Mouse (Mus musculus) neural tube, embryonic 12.5 days (tissue): ENCODE data around the gene Gadl1. TPM values are rescaled to one million over a fixed set of nuclear protein-coding genes. Genes with fewer than 3 reads are reported as not detected.

Experiments used
- ATAC-seq: fragments of 200-750 bp; cut with Nextera tagmentation; 2 replicates; pipeline ENCODE4 v1.8.0; 2017; ENCODE audit warnings: low read depth, mild to moderate bottlenecking, moderate TSS enrichment, moderate library complexity; ENCODE audit not compliant: low FRiP score
- H3K27ac ChIP-seq: fragments of 300-500 bp; sonication (generic); 2 replicates; pipeline ENCODE4 v1.5.1; 2016
- H3K27me3 ChIP-seq: fragments of 300-500 bp; sonication (generic); replicated peaks from 2 replicates; pipeline ENCODE4 v1.6.1; 2016; ENCODE audit warnings: mild to moderate bottlenecking
- H3K36me3 ChIP-seq: fragments of 300-500 bp; sonication (generic); 2 replicates; pipeline ENCODE4 v1.6.1; 2016; ENCODE audit warnings: mild to moderate bottlenecking
- H3K4me1 ChIP-seq: fragments of 300-500 bp; sonication (generic); 2 replicates; pipeline ENCODE4 v1.6.1; 2016
- H3K4me2 ChIP-seq: fragments of 300-500 bp; sonication (generic); replicated peaks from 2 replicates; pipeline ENCODE4 v1.6.1; 2016; ENCODE audit warnings: mild to moderate bottlenecking
- H3K4me3 ChIP-seq: fragments of 300-500 bp; sonication (generic); 2 replicates; pipeline ENCODE4 v1.5.1; 2016
- H3K9ac ChIP-seq: fragments of 300-500 bp; sonication (generic); 2 replicates; pipeline ENCODE4 v1.6.1; 2016; ENCODE audit warnings: mild to moderate bottlenecking
- H3K9me3 ChIP-seq: fragments of 300-500 bp; sonication (generic); 2 replicates; pipeline ENCODE4 v1.6.1; 2016; ENCODE audit warnings: mild to moderate bottlenecking
- WGBS: fragments of 180-500 bp; shearing (Covaris S2); methylation state at CpG from one replicate; pipeline ENCODE4 v1.1.7; 2016; 5-methylcytosine and 5-hydroxymethylcytosine counted together
- polyA plus RNA-seq: library from polyadenylated mRNA; unstranded; fragments of >200 nt; fragmentation: Nextera tagmentation; extraction: Ambion mirVana; gene quantifications from 2 replicates; pipeline ENCODE4 v1.2.1, GENCODE M21; 2016

The Gadl1 gene
- polyA plus RNA-seq, 1 experiment from 2014 or later: 0.23 TPM

GRCm38 (mm10) chr9:116081781-116082180, 172.5 kb downstream of the Gadl1 start:
- no peaks in the 10 kb centered on the region for H3K36me3 ChIP-seq
- no peak overlapping the region for H3K4me3 ChIP-seq
- H3K9me3 ChIP-seq: no peaks in the 10 kb centered on the region
- no peaks in the 10 kb centered on the region for H3K27me3 ChIP-seq
- H3K4me2 ChIP-seq: no peak overlapping the region
- no peak overlapping the region for H3K27ac ChIP-seq
- H3K4me1 ChIP-seq: no peaks in the 10 kb centered on the region
- WGBS: 87% methylated on average over 4 of the region's 4 CpGs
- no peak overlapping the region for H3K9ac ChIP-seq
- no peak for ATAC-seq

DNA sequence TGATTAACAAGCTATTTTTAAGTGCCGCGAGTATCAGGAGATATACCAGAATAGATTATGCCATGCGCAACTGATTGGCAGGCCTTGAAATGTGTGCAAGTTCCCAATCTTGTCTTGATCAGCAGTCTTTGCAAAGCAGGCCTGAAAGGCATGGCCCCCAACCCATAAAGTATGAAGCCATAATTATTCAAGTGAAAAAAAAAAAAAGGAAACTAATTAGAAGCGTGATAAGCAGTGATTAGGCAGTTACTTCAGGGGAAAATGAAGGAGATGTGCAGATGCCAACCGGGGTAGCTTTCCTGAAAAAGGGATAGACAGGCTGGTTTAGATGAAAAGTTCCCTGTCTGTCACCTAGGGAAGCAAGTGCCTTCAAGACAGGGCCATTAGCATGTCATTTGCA, 174.0 kb downstream of the Gadl1 start:
- Histone ChIP-seq H3K9me3 (no peaks in the 10 kb centered on the region), H3K9ac (no peak overlapping the region), H3K4me2 (no peak overlapping the region), H3K27ac (no peak overlapping the region), H3K27me3 (no peaks in the 10 kb centered on the region), H3K4me1 (no peaks in the 10 kb centered on the region), H3K36me3 (no peaks in the 10 kb centered on the region), H3K4me3 (no peak overlapping the region)
- no peak for ATAC-seq
- WGBS: 94% methylated on average over 5 of the region's 5 CpGs

- Histone ChIP-seq H3K4me1 (no peaks in the 10 kb centered on the region), H3K4me2 (no peak overlapping the region), H3K9ac (no peak overlapping the region), H3K36me3 (no peaks in the 10 kb centered on the region), H3K27me3 (no peaks in the 10 kb centered on the region), H3K9me3 (no peaks in the 10 kb centered on the region), H3K4me3 (no peak overlapping the region), H3K27ac (no peak overlapping the region)
- 90% methylated on average over 8 of the region's 8 CpGs for WGBS
- no peak for ATAC-seq
These were observed 174.6 kb downstream of the Gadl1 start for GRCm38 (mm10) chr9:116083726-116084323.

DNA sequence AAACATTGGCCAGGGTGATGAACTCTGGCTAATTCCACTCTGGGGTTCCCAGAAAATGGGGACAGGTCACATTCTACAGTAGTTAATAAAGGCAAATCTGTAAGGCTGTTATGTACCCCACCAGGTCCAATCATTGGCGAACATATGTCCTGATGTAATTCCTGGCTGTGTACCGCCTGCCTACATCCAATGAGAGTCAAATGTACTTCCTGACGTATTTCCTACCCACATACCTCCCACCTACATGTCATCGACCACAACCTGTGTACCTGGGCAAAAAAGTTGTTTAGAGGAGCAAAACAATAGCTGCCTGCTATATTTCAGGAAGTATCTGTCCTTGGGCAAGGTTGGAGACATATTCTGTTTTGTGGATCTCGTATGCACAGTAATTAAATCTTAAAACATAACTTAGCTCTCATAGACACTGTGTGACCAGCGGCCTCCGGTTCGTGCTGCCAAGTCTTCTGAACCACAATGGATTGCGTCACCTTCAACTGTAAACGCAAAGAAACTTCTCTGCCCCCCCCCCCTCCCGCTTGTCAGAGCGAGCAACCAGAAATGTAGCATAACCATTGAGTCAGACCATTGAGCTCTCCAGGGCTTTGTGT, 175.2 kb downstream of the Gadl1 start:
- Histone ChIP-seq H3K27me3 (no peaks in the 10 kb centered on the region), H3K9ac (no peak overlapping the region), H3K27ac (no peak overlapping the region), H3K9me3 (no peaks in the 10 kb centered on the region), H3K36me3 (no peaks in the 10 kb centered on the region), H3K4me2 (no peak overlapping the region), H3K4me3 (no peak overlapping the region), H3K4me1 (no peaks in the 10 kb centered on the region)
- WGBS: 91% methylated on average over 12 of the region's 12 CpGs
- no peak for ATAC-seq

DNA sequence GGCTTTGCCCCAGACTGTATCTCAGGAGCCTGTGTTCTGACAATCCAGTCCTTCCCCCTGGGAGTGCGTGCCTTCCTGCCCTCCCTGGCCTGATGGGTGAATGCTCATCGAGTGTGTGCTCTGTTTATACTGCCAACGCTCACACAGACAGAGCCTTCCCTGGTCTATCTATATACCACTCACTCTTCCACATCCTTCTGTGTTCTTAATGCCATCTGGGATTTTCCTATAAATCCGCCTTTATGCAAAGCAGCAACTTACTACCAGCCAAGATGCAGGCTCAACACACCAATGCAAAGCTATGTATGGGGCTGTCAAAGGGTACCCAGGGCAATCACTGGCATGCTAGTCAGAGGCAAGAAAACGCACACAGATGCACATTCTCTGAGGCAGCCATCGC, 176.7 kb downstream of the Gadl1 start:
- Histone ChIP-seq H3K27me3 (no peaks in the 10 kb centered on the region), H3K4me3 (no peak overlapping the region), H3K27ac (no peak overlapping the region), H3K36me3 (no peaks in the 10 kb centered on the region), H3K9ac (no peak overlapping the region), H3K4me1 (peaks cover 2% of the 10 kb centered on the region; the same call in 1 of the 2 replicates), H3K9me3 (no peaks in the 10 kb centered on the region), H3K4me2 (no peak overlapping the region)
- WGBS: 90% methylated on average over 6 of the region's 6 CpGs
- no peak for ATAC-seq

DNA sequence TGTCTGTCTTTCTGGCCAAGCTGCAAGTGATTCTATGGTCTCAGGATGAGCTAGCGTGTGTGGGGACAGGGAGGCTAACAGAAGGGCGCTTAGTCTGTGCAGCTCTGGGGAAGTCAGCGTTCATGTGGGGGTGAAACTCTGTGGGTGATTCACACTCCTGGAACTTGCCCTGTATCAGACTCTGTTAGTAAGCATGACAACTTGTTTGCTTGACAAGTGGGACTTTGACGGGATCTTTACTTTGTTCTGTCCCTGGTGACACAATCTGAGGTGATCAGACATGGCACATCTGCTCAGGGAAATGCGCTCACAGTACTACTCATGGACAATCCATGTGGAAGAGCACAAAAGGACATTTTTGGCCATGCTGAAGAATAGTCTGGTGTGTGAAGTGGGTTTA, 178.0 kb downstream of the Gadl1 start:
- no peaks in the 10 kb centered on the region for H3K36me3 ChIP-seq
- H3K9me3 ChIP-seq: no peaks in the 10 kb centered on the region
- no peaks in the 10 kb centered on the region for H3K27me3 ChIP-seq
- ATAC-seq: no peak
- H3K4me3 ChIP-seq: no peak overlapping the region
- 94% methylated on average over 5 of the region's 5 CpGs for WGBS
- H3K27ac ChIP-seq: no peak overlapping the region
- H3K4me2 ChIP-seq: no peak overlapping the region
- H3K4me1 ChIP-seq: peaks cover 3% of the 10 kb centered on the region; the same call in 1 of the 2 replicates
- H3K9ac ChIP-seq: no peak overlapping the region

- no peaks in the 10 kb centered on the region for H3K9me3 ChIP-seq
- no peak overlapping the region for H3K4me2 ChIP-seq
- H3K36me3 ChIP-seq: no peaks in the 10 kb centered on the region
- WGBS: 44% methylated on average over 5 of the region's 5 CpGs
- no peak for ATAC-seq
- peaks cover 6% of the 10 kb centered on the region; the same call in 1 of the 2 replicates for H3K4me1 ChIP-seq
- H3K27me3 ChIP-seq: no peaks in the 10 kb centered on the region
- no peak overlapping the region for H3K4me3 ChIP-seq
- H3K9ac ChIP-seq: no peak overlapping the region
- H3K27ac ChIP-seq: no peak overlapping the region
These were observed 178.6 kb downstream of the Gadl1 start for GRCm38 (mm10) chr9:116087880-116088279.

GRCm38 (mm10) chr9:116088912-116089311, 179.7 kb downstream of the Gadl1 start:
- H3K36me3 ChIP-seq: no peaks in the 10 kb centered on the region
- peaks cover 6% of the 10 kb centered on the region; the same call in 1 of the 2 replicates for H3K4me1 ChIP-seq
- no peaks in the 10 kb centered on the region for H3K27me3 ChIP-seq
- no peak for ATAC-seq
- no peak overlapping the region for H3K9ac ChIP-seq
- WGBS: 85% methylated on average over 9 of the region's 9 CpGs
- H3K4me2 ChIP-seq: no peak overlapping the region
- H3K27ac ChIP-seq: no peak overlapping the region
- H3K9me3 ChIP-seq: no peaks in the 10 kb centered on the region
- H3K4me3 ChIP-seq: no peak overlapping the region

- Histone ChIP-seq H3K4me3 (no peak overlapping the region), H3K9ac (no peak overlapping the region), H3K4me2 (no peak overlapping the region), H3K4me1 (peaks cover 6% of the 10 kb centered on the region; the same call in 1 of the 2 replicates), H3K27ac (no peak overlapping the region), H3K36me3 (no peaks in the 10 kb centered on the region), H3K9me3 (no peaks in the 10 kb centered on the region), H3K27me3 (no peaks in the 10 kb centered on the region)
- no peak for ATAC-seq
- WGBS: 89% methylated on average over 9 of the region's 9 CpGs
These were observed 181.0 kb downstream of the Gadl1 start for GRCm38 (mm10) chr9:116090296-116090695.

- H3K9ac ChIP-seq: no peak overlapping the region
- H3K9me3 ChIP-seq: no peaks in the 10 kb centered on the region
- no peak for ATAC-seq
- H3K4me2 ChIP-seq: no peak overlapping the region
- H3K36me3 ChIP-seq: no peaks in the 10 kb centered on the region
- 89% methylated on average over 7 of the region's 7 CpGs for WGBS
- no peak overlapping the region for H3K27ac ChIP-seq
- H3K27me3 ChIP-seq: no peaks in the 10 kb centered on the region
- peaks cover 6% of the 10 kb centered on the region; the same call in 1 of the 2 replicates for H3K4me1 ChIP-seq
- no peak overlapping the region for H3K4me3 ChIP-seq
These were observed 182.0 kb downstream of the Gadl1 start for GRCm38 (mm10) chr9:116091101-116091841.

DNA sequence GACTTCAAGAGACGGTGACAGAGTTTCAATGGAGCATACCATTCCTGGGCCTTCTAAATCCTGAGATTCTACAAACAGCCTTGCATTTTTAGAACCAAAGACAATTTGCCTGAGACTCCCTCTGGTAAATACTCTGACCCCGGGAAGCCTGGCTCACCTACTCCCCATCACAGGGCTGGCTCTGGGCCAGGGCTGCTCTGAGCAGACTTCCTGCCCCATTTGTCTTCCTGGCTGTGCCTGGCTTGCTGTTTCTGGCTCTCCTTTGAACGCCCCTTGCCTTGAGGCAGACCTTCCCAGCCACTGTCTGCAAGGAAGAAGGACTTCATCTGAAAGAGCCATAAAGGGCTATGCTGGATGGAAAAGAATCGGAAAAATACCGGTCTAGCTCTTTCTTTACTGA, 182.7 kb downstream of the Gadl1 start:
- no peaks in the 10 kb centered on the region for H3K9me3 ChIP-seq
- H3K4me3 ChIP-seq: no peak overlapping the region
- no peak overlapping the region for H3K4me2 ChIP-seq
- 69% methylated on average over 5 of the region's 5 CpGs for WGBS
- H3K4me1 ChIP-seq: peaks cover 6% of the 10 kb centered on the region; the same call in 1 of the 2 replicates
- H3K27ac ChIP-seq: no peak overlapping the region
- no peaks in the 10 kb centered on the region for H3K36me3 ChIP-seq
- H3K27me3 ChIP-seq: no peaks in the 10 kb centered on the region
- no peak for ATAC-seq
- no peak overlapping the region for H3K9ac ChIP-seq

DNA sequence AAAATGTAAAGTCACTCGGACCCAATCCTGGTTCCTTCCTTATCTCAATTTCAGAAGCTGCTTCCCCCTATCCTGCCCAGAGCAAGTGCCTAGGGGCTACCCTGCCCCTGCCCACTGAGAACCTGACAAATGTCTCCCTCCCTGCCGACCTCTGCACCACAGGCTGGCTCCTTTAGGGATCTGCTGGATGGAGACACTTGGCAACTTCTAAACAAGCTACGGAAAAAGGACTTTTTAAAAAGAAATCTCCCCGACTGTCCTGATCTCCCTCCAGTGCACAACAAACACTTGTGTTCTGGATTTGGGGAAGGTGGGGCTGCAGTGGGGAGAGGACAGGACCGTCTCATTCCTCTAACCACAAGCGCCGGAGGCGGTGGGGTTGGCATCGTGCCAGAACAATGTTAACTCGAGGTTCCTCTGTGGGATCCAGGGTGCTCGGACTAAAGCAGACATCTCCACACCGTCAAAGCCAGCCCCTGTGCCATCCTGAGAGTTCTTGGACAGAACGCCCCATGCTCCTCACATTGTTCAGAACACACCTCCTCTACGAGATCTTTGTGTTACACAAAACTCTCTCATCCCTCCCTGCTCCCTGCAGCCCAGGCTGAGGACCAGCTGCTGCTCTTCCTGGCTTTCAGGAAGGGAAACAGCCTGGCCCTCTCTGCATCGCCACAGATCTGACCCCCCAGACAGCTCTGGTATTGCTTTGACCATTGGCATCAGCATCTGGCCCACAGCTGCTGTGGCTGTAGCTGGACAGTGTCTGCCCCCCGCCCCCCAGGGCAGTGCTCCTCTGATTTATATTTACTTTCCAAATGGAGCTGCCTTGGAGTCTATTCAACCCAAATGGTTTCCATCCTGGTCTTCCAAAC, 189.7 kb downstream of the Gadl1 start:
- Histone ChIP-seq H3K4me3 (no peak overlapping the region), H3K36me3 (no peaks in the 10 kb centered on the region), H3K27ac (no peak overlapping the region), H3K27me3 (no peaks in the 10 kb centered on the region), H3K9me3 (no peaks in the 10 kb centered on the region), H3K4me2 (no peak overlapping the region), H3K4me1 (0 out of 2 replicates have a peak, but pooled peaks cover 6% of the 10 kb centered on the region), H3K9ac (no peak overlapping the region)
- WGBS: 70% methylated on average over 16 of the region's 16 CpGs
- ATAC-seq: no peak
